Mouse (Mus musculus) bone marrow macrophage, adult 2 months (primary cell): ENCODE results near the gene Pi4kb. TPM values are rescaled to one million over a fixed set of nuclear protein-coding genes. Genes with fewer than 3 reads are reported as not detected.
A peak's percentile ranks its signal among the peaks of the same experiment; 100 is the strongest.
"Not testable (repeated sequence)": the region's sequence is repeated elsewhere in the genome, so short reads cannot be mapped to it uniquely, and the experiment has no call there.

ENCODE experiments used
- H3K27ac ChIP-seq: 2 replicates; pipeline ENCODE4 v1.5.1; 2012; ENCODE audit warnings: low read depth, low read length; ENCODE audit not compliant: insufficient read depth
- H3K4me1 ChIP-seq: 2 replicates; pipeline ENCODE4 v1.6.1; 2012; ENCODE audit warnings: low read length; ENCODE audit not compliant: control insufficient read depth, insufficient read depth
- H3K4me3 ChIP-seq: 2 replicates; pipeline ENCODE4 v1.5.1; 2012; ENCODE audit warnings: mild to moderate bottlenecking, low read length, moderate library complexity; ENCODE audit not compliant: insufficient read depth
- CTCF ChIP-seq: IDR thresholded peaks from 2 replicates; pipeline ENCODE4 v1.5.1; 2012; ENCODE audit warnings: low read depth, mild to moderate bottlenecking, low read length, moderate library complexity
- POLR2A ChIP-seq: IDR thresholded peaks from 2 replicates; pipeline ENCODE4 v1.6.1; 2012; ENCODE audit warnings: mild to moderate bottlenecking, low read depth, low read length, borderline replicate concordance
- polyA plus RNA-seq: library from polyadenylated mRNA; stranded (reverse); fragments of >200 nt; gene quantifications from 2 replicates; pipeline ENCODE4 v1.2.4, GENCODE M21; 2012; ENCODE audit not compliant: missing spikeins, insufficient read depth, insufficient read length

Pi4kb gene
- polyA plus RNA-seq = 23.7 and 28.6 TPM in 2 replicates

GRCm38 (mm10) chr3:94974528-94975422, at the start of gene Pi4kb:
Gene Pi4kb, plus strand, starts transcription at chr3:94974731.
- TF ChIP-seq CTCF = no peak
- no peak for TF ChIP-seq POLR2A
- H3K4me1 ChIP-seq = peaks cover 21% of the 10 kb centered on the region
- H3K27ac ChIP-seq = peak within 1 kb of the TSS; percentile 89

GRCm38 (mm10) chr3:94926301-94926736, 48.2 kb upstream of the Pi4kb start:
- H3K4me1 ChIP-seq, H3K4me3 ChIP-seq, H3K27ac ChIP-seq: not testable (repeated sequence)

More at GRCm38 (mm10) chr3:94974528-94975422, at the start of gene Pi4kb:
- H3K4me3 ChIP-seq = peak within 1 kb of the TSS; percentile 90

GRCm38 (mm10) chr3:94928979-94929378, 45.6 kb upstream of the Pi4kb start:
- not testable (repeated sequence) for H3K4me1 ChIP-seq, H3K27ac ChIP-seq, H3K4me3 ChIP-seq

- H3K4me1 ChIP-seq = peaks cover 16% of the 10 kb centered on the region
- not testable (repeated sequence) for H3K4me3 ChIP-seq, H3K27ac ChIP-seq
Measured at GRCm38 (mm10) chr3:94930386-94931266, 43.9 kb upstream of the Pi4kb start.

GRCm38 (mm10) chr3:94931427-94932082, 43.0 kb upstream of the Pi4kb start:
- H3K27ac ChIP-seq = not testable (repeated sequence)
- H3K4me1 ChIP-seq = peaks cover 23% of the 10 kb centered on the region

GRCm38 (mm10) chr3:94932279-94932678, 42.3 kb upstream of the Pi4kb start:
- peaks cover 23% of the 10 kb centered on the region for H3K4me1 ChIP-seq
- H3K4me3 ChIP-seq, H3K27ac ChIP-seq: not testable (repeated sequence)

More at GRCm38 (mm10) chr3:94931427-94932082, 43.0 kb upstream of the Pi4kb start:
- H3K4me3 ChIP-seq = not testable (repeated sequence)

- Histone ChIP-seq H3K27ac (peak within 1 kb of the TSS; percentile 76), H3K4me3 (peak within 1 kb of the TSS; percentile 73), H3K4me1 (peaks cover 23% of the 10 kb centered on the region)
- TF ChIP-seq POLR2A (0 out of 2 replicates have a peak, but pooled peaks have one; percentile 14), CTCF (no peak)
Measured at GRCm38 (mm10) chr3:94932809-94933564, 41.5 kb upstream of the Pi4kb start, which contains the start of gene Selenbp1. Gene Selenbp1, plus strand, starts transcription at chr3:94933056.

- peak overlapping the region; percentile 73; the same call in 1 of the 2 replicates for H3K4me3 ChIP-seq
- H3K27ac ChIP-seq = not testable (repeated sequence)
- peaks cover 20% of the 10 kb centered on the region for H3K4me1 ChIP-seq
Measured at GRCm38 (mm10) chr3:94933604-94934003, 40.9 kb upstream of the Pi4kb start.

GRCm38 (mm10) chr3:94934564-94934963, 40.0 kb upstream of the Pi4kb start:
- H3K27ac ChIP-seq, H3K4me3 ChIP-seq: not testable (repeated sequence)
- peaks cover 20% of the 10 kb centered on the region for H3K4me1 ChIP-seq

GRCm38 (mm10) chr3:94935332-94935731, 39.2 kb upstream of the Pi4kb start:
- peak overlapping the region; percentile 75 for H3K27ac ChIP-seq
- H3K4me1 ChIP-seq = peaks cover 20% of the 10 kb centered on the region
- H3K4me3 ChIP-seq = not testable (repeated sequence)

- peaks cover 20% of the 10 kb centered on the region for H3K4me1 ChIP-seq
- not testable (repeated sequence) for H3K4me3 ChIP-seq
- H3K27ac ChIP-seq = peak overlapping the region; percentile 47
Measured at GRCm38 (mm10) chr3:94936147-94936546, 38.4 kb upstream of the Pi4kb start.

- H3K27ac ChIP-seq, H3K4me3 ChIP-seq: not testable (repeated sequence)
- peaks cover 20% of the 10 kb centered on the region for H3K4me1 ChIP-seq
Measured at GRCm38 (mm10) chr3:94937194-94937593, 37.3 kb upstream of the Pi4kb start.

- H3K27ac ChIP-seq, H3K4me3 ChIP-seq, H3K4me1 ChIP-seq: not testable (repeated sequence)
Measured at GRCm38 (mm10) chr3:94940033-94940432, 34.5 kb upstream of the Pi4kb start.
